Mouse (Mus musculus) bone marrow macrophage, adult 2 months (primary cell): ENCODE measurements around the gene Atf2. TPM values are rescaled to one million over a fixed set of nuclear protein-coding genes. Genes with fewer than 3 reads are reported as not detected.
"Not testable (repeated sequence)": the region's sequence is repeated elsewhere in the genome, so short reads cannot be mapped to it uniquely, and the experiment has no call there.

Experiments
- H3K27ac ChIP-seq: 2 replicates; pipeline ENCODE4 v1.5.1; 2012; ENCODE audit warnings: low read depth, low read length; ENCODE audit not compliant: insufficient read depth
- H3K4me1 ChIP-seq: 2 replicates; pipeline ENCODE4 v1.6.1; 2012; ENCODE audit warnings: low read length; ENCODE audit not compliant: control insufficient read depth, insufficient read depth
- H3K4me3 ChIP-seq: 2 replicates; pipeline ENCODE4 v1.5.1; 2012; ENCODE audit warnings: mild to moderate bottlenecking, low read length, moderate library complexity; ENCODE audit not compliant: insufficient read depth
- CTCF ChIP-seq: IDR thresholded peaks from 2 replicates; pipeline ENCODE4 v1.5.1; 2012; ENCODE audit warnings: low read depth, mild to moderate bottlenecking, low read length, moderate library complexity
- POLR2A ChIP-seq: IDR thresholded peaks from 2 replicates; pipeline ENCODE4 v1.6.1; 2012; ENCODE audit warnings: mild to moderate bottlenecking, low read depth, low read length, borderline replicate concordance
- polyA plus RNA-seq: library from polyadenylated mRNA; stranded (reverse); fragments of >200 nt; gene quantifications from 2 replicates; pipeline ENCODE4 v1.2.4, GENCODE M21; 2012; ENCODE audit not compliant: missing spikeins, insufficient read depth, insufficient read length

The Atf2 gene
- polyA plus RNA-seq, 1 experiment, result 44.2 TPM

DNA sequence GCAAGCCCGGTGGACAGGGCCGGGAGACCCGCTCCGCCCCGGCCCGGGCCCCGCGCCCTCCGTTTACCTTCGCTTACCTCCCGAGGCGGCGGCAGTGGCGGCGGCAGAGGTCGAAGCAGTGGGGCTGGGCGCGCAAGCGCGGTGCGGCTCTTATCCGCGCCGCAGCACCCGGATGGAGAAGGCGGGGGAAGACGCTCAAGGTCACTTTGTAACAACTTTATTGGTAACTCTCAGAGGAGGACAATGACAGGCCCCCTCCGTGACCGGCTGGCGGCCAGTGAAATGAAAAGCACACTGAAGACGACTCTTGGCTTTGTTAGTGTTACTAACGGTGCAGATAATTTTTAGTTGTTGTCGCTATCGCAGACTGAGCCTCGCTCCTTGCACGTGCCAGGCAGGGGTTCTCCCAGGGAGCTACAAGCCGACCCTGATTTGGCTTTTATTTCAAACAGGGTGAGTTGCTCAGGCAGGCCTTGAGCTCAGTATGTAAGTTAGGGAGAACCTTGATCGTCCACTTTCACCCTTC is 18.8 kb upstream of the Atf2 start, which contains the start of gene Atp5g3:
Atp5g3 (minus strand) TSS at position 152 of the 526 bp plus-strand sequence.
- H3K27ac ChIP-seq, result peak within 1 kb of the TSS; percentile 77
- H3K4me3 ChIP-seq, result peak within 1 kb of the TSS; percentile 75
- peaks cover 4% of the 10 kb centered on the region for H3K4me1 ChIP-seq
- TF ChIP-seq POLR2A, result no peak

DNA sequence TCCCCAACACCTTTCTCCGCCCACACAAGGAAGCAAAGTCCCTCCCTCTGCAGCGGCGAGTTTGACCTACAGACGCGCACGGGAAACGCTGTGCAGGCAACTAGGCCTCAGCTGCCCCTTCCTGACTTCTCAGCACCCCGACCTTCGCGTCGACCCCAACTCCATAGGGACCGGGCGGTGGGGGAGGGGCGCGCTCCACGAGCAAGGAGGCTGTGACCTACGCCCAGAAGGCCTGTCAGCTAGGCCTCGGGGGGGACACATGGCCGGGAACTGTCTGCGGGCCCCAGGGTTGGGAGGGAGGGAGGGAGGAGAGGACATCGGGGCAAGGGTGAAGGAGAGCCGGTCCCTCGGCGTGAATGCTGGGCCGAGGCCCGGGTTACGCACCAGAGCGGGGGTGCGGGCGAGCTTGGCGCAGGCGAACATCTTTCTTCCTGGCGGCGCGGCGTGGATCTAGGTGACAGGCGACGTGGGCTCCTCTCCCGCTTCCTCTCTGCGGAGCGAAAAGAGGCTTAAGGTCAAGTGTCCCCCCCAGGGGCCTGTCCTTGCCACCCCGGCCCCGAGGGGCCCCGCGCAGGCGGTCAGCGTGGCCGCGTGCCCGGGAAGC is 18.2 kb upstream of the Atf2 start:
- Histone ChIP-seq H3K4me3 (peak overlapping the region; percentile 75), H3K4me1 (peaks cover 4% of the 10 kb centered on the region), H3K27ac (peak overlapping the region; percentile 77)
- TF ChIP-seq POLR2A (no peak), CTCF (no peak)

- Histone ChIP-seq H3K27ac (no peak overlapping the region), H3K4me1 (peaks cover 4% of the 10 kb centered on the region), H3K4me3 (no peak overlapping the region)
- TF ChIP-seq CTCF (no peak), POLR2A (no peak)
These were observed 16.7 kb upstream of the Atf2 start for GRCm38 (mm10) chr2:73909116-73909515.

- not testable (repeated sequence) for H3K27ac ChIP-seq, H3K4me3 ChIP-seq, H3K4me1 ChIP-seq
These were observed 12.2 kb upstream of the Atf2 start for GRCm38 (mm10) chr2:73904679-73905078.

GRCm38 (mm10) chr2:73903536-73903935 is 11.1 kb upstream of the Atf2 start:
- H3K4me3 ChIP-seq, result no peak overlapping the region
- no peak for TF ChIP-seq CTCF

DNA sequence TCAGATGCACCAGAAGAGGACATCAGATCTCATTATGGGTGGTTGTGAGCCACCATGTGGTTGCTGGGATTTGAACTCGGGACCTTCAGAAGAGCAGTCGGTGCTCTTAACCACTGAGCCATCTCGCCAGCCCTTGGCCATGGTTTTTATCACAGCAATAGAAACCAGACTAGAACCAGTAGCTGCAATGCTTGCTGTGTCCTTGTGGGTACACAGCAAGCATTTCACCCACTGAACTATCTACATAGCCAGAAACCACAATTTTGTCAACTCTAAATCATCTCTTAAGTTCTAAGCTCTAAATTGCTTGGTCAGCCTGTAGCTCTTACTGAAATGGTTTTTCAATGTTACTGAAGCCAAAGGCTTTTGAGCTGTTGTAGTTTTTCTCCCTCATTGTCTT is 9.9 kb upstream of the Atf2 start:
- H3K4me3 ChIP-seq, H3K4me1 ChIP-seq, H3K27ac ChIP-seq: not testable (repeated sequence)

More at GRCm38 (mm10) chr2:73903536-73903935, 11.1 kb upstream of the Atf2 start:
- Histone ChIP-seq H3K4me1 (no peaks in the 10 kb centered on the region), H3K27ac (no peak overlapping the region)

GRCm38 (mm10) chr2:73901169-73901568 is 8.7 kb upstream of the Atf2 start:
- Histone ChIP-seq H3K4me1 (no peaks in the 10 kb centered on the region), H3K27ac (no peak overlapping the region), H3K4me3 (no peak overlapping the region)
- TF ChIP-seq CTCF (no peak), POLR2A (no peak)

DNA sequence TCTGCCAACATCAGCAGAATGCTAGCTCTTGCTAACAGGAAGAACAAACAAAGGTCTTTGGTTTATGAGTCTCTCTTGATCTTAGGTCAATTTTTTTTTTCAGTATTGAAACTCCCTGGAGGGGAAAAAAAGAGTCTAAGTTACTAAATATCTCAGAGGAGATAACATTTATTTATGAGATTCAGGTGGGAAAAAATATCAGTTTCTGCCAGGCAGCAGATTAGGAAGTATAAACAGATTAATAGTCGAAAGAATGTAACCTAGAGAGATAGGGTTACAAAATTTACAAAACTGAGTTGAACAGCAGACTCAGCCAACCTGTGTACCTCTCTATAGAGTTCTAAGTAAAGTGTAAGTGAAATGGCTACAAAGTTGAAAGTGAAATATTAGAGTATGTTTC is 7.9 kb upstream of the Atf2 start:
- TF ChIP-seq CTCF (no peak), POLR2A (no peak)
- no peak overlapping the region for H3K27ac ChIP-seq
- H3K4me3 ChIP-seq, result no peak overlapping the region
- H3K4me1 ChIP-seq, result no peaks in the 10 kb centered on the region

- H3K27ac ChIP-seq, H3K4me3 ChIP-seq, H3K4me1 ChIP-seq: not testable (repeated sequence)
These were observed 4.5 kb upstream of the Atf2 start for GRCm38 (mm10) chr2:73896919-73897318.

- TF ChIP-seq POLR2A, result no peak
- no peak for TF ChIP-seq CTCF
- Histone ChIP-seq H3K4me1 (peaks cover 7% of the 10 kb centered on the region), H3K27ac (peak overlapping the region; percentile 35; the same call in 1 of the 2 replicates), H3K4me3 (peak overlapping the region; percentile 93)
These were observed 1.2 kb upstream of the Atf2 start for GRCm38 (mm10) chr2:73893473-73894270.
